Mouse (Mus musculus) cerebellum, postnatal 25 days (tissue): ENCODE data around the gene Chchd6.
A peak's percentile ranks its signal among the peaks of the same experiment; 100 is the strongest.

Experiments
- DNase-seq, 2 experiments: peaks; one replicate each; pipeline ENCODE4 v3.0.0; 2021; ENCODE audit warnings: mixed read lengths in 2 of 2

The Chchd6 gene

DNA sequence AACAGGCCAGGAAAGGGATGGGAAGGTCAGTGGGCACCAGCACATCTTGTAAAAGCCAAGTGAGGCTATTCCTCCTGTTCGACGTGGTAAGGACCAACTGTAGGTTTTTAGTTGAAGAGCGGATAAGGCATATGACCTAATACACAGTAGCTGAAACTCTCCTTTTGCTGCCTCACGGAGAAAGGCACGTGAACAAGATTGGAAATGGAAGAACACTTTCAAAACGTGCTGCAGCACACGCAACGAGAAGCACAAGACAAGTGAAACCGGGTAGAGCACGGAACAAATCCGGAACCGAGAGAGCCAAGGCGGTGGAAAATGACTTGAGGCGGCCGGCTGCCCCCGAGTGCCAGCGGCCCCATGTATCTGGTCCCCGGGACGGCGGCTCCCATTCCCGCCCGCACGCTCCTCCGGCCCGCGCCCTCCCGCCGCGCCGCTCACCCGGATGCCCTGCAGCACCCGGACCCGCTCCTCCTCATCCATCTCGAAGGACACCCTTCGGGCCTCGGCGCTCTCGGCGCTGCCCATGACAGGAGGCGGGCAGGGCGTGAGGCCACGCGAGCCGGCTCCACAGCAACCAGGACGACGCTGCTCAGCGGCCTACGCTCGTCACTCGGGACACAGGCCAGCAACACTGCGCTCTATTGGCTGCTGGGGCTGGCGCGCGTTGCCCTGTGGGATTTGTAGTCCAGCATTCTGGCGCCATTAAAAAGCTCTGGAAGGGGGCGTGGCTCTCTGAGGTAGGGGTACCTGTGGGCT is at the start of gene Chchd6:
Chchd6 (minus strand) TSS at position 635 of the 759 bp plus-strand sequence.
- peak; percentile 97 to 98 for DNase-seq

DNA sequence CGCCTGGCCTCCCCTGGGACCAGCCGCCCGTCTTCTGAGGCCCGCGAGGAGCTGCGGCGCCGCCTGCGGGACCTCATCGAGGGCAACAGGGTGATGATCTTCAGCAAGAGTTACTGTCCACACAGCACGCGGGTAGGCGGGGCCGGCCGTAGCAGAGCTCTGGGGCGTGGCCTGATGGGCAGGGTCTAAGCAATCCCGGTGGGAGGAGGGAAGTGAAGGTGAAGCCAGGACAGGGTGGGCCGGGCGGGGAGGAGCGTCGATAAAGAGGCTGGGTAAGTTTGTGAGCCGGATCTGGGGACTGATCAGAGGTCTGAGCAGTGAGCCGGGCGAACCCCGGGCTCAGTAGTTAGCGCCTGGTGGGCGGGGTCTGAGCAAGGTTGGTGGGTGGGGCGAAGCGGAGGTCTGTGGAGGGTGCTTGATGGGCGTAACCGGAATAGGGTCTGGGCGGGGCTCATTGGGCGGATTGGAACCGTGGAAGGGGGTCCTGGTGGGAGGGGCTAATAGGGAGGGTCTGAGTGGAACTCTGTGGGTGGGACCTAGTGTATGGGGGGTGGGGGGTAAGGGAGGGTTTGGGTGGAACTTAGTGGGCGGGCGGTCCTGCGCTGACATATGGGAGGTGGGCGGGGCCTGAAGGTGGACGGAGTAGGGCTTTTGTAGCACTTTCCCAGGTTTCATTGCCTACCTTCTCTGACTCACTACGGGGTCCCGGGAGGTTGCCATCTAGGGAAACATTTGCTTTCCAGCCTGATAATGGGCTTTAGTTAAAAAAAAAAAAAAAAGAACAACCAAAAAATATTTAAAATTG is 49.0 kb upstream of the Chchd6 start:
- peak; percentile 72 to 83 for DNase-seq

DNA sequence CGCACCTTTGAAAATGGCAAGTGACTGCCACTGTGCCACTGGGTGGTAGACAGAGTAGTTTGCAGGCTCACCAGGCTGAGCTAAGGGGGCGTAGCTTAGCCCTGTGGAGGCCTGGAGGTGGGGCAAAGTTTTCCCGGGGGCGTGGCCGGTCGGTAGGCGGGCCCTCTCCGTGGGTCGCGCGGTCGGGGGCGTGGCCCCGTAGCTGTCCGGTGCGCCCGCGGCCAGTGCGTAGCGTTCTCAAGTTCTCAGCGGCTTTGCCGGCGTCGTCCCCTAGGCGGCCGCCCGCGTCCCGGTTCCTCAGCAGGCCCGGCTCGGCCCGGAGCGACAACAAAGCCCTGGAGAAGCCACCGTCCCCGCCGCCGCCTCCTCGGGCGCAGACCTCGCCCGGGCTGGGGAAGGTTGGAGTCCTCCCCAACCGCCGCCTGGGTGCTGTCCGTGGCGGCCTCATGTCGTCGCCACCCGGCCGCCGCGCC is 48.4 kb upstream of the Chchd6 start, which contains the start of gene Txnrd3:
Txnrd3 (plus strand) TSS at position 191 of the 473 bp plus-strand sequence.
- DNase-seq, result peak; percentile 77 to 86

DNA sequence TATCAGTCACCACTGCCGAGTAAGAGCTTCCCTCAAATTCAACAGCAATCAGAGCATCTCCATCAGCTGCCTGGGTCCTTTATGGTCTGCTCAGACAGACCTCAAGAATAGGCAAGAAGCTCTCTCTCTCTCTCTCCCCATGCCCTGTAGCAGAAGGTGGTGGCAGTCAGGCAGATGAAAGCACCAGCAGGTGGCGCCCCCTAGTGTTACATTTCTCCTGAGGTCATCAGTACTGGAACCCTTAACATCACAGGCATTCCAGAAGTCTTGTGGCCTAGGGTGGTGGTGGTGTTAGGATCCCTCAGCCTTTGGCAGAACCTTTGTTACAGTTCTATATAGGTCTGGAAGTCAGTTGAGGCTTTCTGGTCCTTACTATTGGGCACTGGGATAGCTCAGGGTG is 43.6 kb upstream of the Chchd6 start:
- DNase-seq, result peak; percentile 29 to 68

- no peak for DNase-seq
These were observed 42.5 kb upstream of the Chchd6 start for GRCm38 (mm10) chr6:89637977-89638376.

DNA sequence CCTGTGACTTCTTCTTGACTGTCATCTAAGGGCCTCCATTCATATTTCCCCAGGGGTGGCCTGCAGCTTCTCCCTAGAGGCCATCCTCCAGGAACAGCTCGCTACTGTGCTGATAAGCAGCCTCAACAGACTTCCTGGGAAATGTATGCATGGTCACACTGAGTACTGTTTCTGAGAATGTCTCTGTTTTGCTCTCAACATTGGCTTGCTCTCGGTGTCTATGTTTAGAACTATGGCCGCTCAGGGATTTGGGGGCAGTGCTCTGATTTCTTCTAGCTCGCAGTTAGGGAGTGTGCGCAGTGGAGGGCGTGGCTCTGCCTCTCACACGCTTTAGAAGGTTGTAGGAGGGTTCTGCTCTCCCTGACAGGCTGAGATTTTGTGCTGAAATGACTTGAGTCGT is 38.9 kb upstream of the Chchd6 start:
- no peak for DNase-seq

DNA sequence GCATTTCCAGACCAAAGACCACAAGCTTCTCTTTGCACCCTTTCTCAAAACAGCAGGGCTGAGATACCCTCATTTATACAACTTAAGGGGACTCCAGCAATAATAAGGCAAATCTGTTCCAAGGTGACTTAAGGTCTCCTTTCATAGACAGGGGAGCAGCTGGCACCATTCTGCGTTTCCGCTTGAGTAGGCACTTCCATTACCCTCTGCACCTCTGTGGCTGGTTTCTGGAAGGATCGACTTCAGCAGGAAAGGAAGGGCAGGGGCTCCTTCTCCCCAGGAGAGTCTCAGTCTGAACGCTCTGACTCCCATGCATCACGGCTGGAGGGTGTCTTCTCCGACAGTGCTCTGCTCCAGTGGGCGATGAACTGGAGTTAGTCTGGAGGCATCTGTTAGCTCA is 37.7 kb upstream of the Chchd6 start:
- no peak for DNase-seq

- peak; percentile 77 to 85 for DNase-seq
These were observed 36.5 kb upstream of the Chchd6 start for GRCm38 (mm10) chr6:89631809-89632562.

GRCm38 (mm10) chr6:89628045-89628785 is 32.8 kb upstream of the Chchd6 start:
- DNase-seq, result no peak

DNA sequence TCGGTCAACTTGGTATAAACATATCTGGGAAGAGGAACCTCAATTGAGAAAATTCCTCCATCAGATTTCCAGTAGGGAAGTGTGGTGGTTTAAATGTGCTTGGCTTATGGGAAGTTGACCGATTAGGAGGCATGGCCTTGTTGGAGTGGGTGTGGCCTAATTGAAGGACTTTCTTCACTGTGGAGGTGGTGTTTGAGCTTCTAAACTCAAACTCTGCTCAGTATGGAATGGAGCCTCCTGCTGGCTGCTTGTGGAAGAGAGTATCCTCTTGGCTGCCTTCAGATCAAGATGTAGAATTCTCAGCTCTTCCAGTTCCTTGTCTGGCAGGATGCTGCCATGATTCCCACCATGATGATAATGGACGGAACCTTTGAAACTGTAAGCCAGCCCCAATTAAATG is 27.2 kb upstream of the Chchd6 start:
- DNase-seq, result no peak

- DNase-seq, result no peak
These were observed 19.9 kb upstream of the Chchd6 start for GRCm38 (mm10) chr6:89615373-89615755.

DNA sequence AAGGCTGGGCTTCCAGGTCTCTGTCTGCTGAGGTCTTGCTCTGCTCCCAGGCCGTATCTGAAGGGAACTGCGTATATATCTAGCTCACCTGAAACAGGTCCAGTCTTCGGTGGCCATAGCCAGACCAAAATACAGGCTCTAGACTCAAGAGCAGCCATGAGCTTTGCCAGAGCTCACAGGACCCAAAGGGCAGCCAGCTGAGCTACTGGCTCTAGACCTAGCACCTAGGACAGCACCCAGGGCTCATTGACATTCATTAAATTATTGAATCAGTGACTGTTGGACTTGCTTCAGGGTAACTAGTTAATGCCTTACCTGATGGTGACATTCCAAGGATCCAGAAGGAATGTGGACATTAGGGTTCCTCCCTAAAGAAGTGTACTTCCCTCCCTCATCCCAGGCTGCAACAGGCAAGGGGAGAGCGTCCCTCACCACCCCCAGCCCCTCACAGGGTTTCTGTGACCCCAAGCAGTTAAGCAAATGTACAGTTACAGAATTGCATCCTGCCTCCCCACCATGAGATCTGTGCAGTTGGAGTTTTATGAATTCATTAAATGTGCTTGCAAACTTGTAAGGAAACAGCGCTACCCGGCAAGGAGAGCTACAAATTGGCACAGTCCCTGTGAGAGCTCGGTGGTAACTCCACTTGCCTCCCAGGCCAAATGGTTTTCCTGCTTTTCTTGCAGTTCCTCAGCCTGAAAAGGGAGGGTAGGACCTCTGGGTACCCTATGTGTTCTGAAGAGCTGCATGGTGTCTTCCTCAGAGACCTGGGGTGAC is 19.3 kb upstream of the Chchd6 start:
- no peak for DNase-seq

GRCm38 (mm10) chr6:89614107-89614471 is 18.6 kb upstream of the Chchd6 start:
- no peak for DNase-seq

- peak; percentile 34 to 60 for DNase-seq
These were observed 18.1 kb upstream of the Chchd6 start for GRCm38 (mm10) chr6:89613336-89614106.

GRCm38 (mm10) chr6:89607999-89608398 is 12.5 kb upstream of the Chchd6 start:
- DNase-seq, result peak in 1 of 2 experiments; percentile 31

DNA sequence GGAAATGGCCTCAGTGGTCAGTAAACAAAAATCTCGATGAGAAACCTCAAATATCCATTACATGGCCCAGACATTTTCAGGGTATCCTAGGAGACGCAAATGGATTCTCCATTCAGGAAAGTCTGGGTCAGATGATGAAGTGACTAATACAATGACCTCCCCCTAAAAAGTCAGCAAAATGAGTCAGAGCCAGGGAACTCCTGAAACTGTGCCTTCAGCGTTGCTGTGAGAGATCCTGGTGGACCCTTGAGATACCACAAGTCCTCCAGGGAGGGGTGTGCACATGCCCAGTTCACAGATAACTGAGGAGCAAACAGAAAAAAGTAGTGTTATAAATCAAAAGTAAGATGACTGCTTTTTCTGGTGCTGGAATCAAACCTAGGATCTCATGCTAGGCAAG is 10.6 kb upstream of the Chchd6 start:
- no peak for DNase-seq

DNA sequence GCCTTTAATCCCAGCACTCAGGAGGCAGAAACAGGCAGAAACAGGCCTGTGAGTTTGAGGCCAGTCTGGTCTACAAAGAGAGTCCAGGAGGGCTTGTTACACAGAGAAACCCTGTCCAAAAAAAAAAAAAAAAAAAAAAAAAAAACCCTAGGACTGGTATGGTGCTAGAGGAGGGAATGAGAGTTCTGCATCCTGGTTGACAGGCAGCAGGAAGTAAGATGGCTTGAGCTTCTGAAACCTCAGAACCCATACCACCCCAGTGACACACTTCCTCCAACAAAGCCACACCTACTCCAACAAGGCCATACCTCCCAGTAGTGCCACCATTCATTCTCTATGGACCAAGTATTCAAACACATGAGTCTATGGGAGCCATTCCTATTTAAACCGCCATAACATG is 1.1 kb upstream of the Chchd6 start:
- no peak for DNase-seq

GRCm38 (mm10) chr6:89595777-89596146 is 310 bp upstream of the Chchd6 start:
- DNase-seq, result no peak

- DNase-seq, result peak in 1 of 2 experiments; percentile 25
These were observed 3.4 kb downstream of the Chchd6 start for GRCm38 (mm10) chr6:89592016-89592415.

GRCm38 (mm10) chr6:89591531-89591930 is 3.9 kb downstream of the Chchd6 start:
- no peak for DNase-seq

- no peak for DNase-seq
These were observed 9.8 kb downstream of the Chchd6 start for GRCm38 (mm10) chr6:89585696-89586095.
